In the genomic region with DNA sequence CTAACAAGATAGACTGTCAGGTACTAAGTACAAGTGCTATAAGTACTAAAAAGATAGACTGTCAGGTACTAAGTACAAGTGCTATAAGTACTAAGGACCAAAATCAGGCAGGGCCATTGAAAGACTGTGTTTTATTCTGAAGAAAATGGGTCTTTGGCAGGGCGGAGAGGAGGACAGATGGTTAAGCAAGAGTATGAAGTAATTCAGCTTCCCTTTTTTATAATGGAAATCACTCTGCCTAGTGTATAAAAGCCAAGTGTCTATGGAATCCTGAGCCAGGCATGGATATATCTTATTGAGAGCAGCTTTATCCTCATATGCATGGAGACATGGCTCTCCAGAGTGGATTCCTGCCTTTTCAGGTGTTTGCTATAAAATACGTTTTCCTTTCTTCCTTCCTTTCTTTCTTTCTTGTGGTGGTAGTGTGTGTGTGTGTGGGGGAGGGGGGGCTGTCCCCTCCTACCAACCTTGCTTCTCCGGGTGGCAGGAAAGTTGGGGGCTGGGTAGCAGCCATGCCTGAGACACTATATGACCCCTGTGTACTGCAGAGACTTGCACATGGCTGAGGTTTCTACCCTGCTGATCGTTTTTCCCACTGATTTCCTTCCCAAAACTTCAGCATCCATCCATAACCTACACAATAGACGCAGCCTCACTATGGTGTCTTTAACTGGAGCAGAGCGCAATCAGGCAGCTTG, we compare ENCODE assay signal across 14 mouse cellular contexts. TPM values are rescaled to one million over a fixed set of nuclear protein-coding genes. Genes with fewer than 3 reads are reported as not detected.
DNase-seq lines count a peak whose midpoint lies in the region; ATAC-seq and TF ChIP-seq lines count a peak whose summit lies in the region.
"Had no signal": no experiment of that assay in that cellular context is flagged by ENCODE, and none has a peak within 500 bp of the region (broad histone marks: within the 10 kb centered on the region; RNA-seq: fewer than 3 reads in every experiment).

No protein-coding gene starts in this region.

- no peak overlapping the region for H3K4me3 ChIP-seq in midbrain, embryonic 12.5 days
- no peak overlapping the region for H3K4me3 ChIP-seq in midbrain, postnatal 0 days (ENCODE audit: low read depth, low read length)
- H3K4me3 ChIP-seq in forebrain, embryonic 11.5 days (ENCODE audit: low read depth, low read length) = no peak overlapping the region
- H3K4me3 ChIP-seq in stomach, postnatal 0 days (ENCODE audit: low read depth, low read length) = no peak overlapping the region
- H3K4me3 ChIP-seq: heart, embryonic 15.5 days; hindbrain, embryonic 15.5 days; megakaryocyte, embryonic 14.5 days had no signal

- 65% methylated on average over 6 of the region's 6 CpGs for WGBS in midbrain, embryonic 12.5 days
- 55% methylated on average over 6 of the region's 6 CpGs for whole genome bisulfite sequencing in midbrain, postnatal 0 days
- whole genome bisulfite sequencing in forebrain, embryonic 11.5 days = 64% methylated on average over 6 of the region's 6 CpGs
- 77% methylated on average over 6 of the region's 6 CpGs for WGBS in stomach, postnatal 0 days

- peak; percentile 63 for DNase-seq in cerebellum, adult 9-10 months
- DNase-seq in cerebellum, postnatal 36 days = no peak
- DNase-seq in midbrain, postnatal 0 days (ENCODE audit: low spot score) = no peak
- DNase-seq in forebrain, embryonic 11.5 days (ENCODE audit: low spot score) = no peak
- DNase-seq in stomach, postnatal 0 days (ENCODE audit: low spot score) = peak; percentile 10
- DNase-seq in retina, postnatal 1 day = no peak
- DNase-seq in right cerebral cortex, postnatal 4 days = no peak
- DNase-seq: adrenal gland, postnatal 14 days; gastrocnemius, postnatal 36 days; kidney, adult 2 months had no signal

- H3K4me2 ChIP-seq in midbrain, embryonic 12.5 days (replicated peaks) = no peak overlapping the region
- no peak overlapping the region for H3K4me2 ChIP-seq in midbrain, postnatal 0 days (ENCODE audit: low read depth, low read length, poor library complexity, severe bottlenecking)
- no peak overlapping the region for H3K4me2 ChIP-seq in forebrain, embryonic 11.5 days (ENCODE audit: low read depth, low read length, severe bottlenecking)
- no peak overlapping the region for H3K4me2 ChIP-seq in stomach, postnatal 0 days (replicated peaks; ENCODE audit: low read depth)
- H3K4me2 ChIP-seq: heart, embryonic 15.5 days; hindbrain, embryonic 15.5 days had no signal

- TF ChIP-seq CTCF in midbrain, postnatal 0 days (IDR thresholded peaks at IDR 0.05) = no peak
- TF ChIP-seq CTCF in stomach, postnatal 0 days (IDR thresholded peaks at IDR 0.05; ENCODE audit: low read depth) = no peak

- H3K36me3 ChIP-seq in midbrain, embryonic 12.5 days = peaks cover 26% of the 10 kb centered on the region
- H3K36me3 ChIP-seq in midbrain, postnatal 0 days (ENCODE audit: insufficient read depth, low read length) = no peaks in the 10 kb centered on the region
- no peaks in the 10 kb centered on the region for H3K36me3 ChIP-seq in forebrain, embryonic 11.5 days (ENCODE audit: control insufficient read depth, insufficient read depth, low read length)
- H3K36me3 ChIP-seq in stomach, postnatal 0 days (ENCODE audit: control insufficient read depth, insufficient read depth, low read length) = no peaks in the 10 kb centered on the region
- H3K36me3 ChIP-seq: hindbrain, embryonic 15.5 days had no signal

- H3K4me1 ChIP-seq in midbrain, embryonic 12.5 days = peaks cover 28% of the 10 kb centered on the region
- H3K4me1 ChIP-seq in midbrain, postnatal 0 days (ENCODE audit: insufficient read depth, low read length) = peaks cover 2% of the 10 kb centered on the region; the same call in 1 of the 2 replicates
- peaks cover 6% of the 10 kb centered on the region for H3K4me1 ChIP-seq in forebrain, embryonic 11.5 days (replicated peaks; ENCODE audit: control insufficient read depth, insufficient read depth, low read length)
- no peaks in the 10 kb centered on the region; the same call in 1 of the 2 replicates for H3K4me1 ChIP-seq in stomach, postnatal 0 days (replicated peaks; ENCODE audit: control insufficient read depth, insufficient read depth)

- H3K9me3 ChIP-seq in midbrain, embryonic 12.5 days = no peaks in the 10 kb centered on the region
- H3K9me3 ChIP-seq in midbrain, postnatal 0 days (ENCODE audit: low read length) = no peaks in the 10 kb centered on the region
- H3K9me3 ChIP-seq in forebrain, embryonic 11.5 days (ENCODE audit: control insufficient read depth, low read length) = no peaks in the 10 kb centered on the region
- no peaks in the 10 kb centered on the region for H3K9me3 ChIP-seq in stomach, postnatal 0 days (ENCODE audit: control insufficient read depth, low read length)
- H3K9me3 ChIP-seq: heart, embryonic 15.5 days; hindbrain, embryonic 15.5 days; megakaryocyte, embryonic 14.5 days had no signal

- peak; percentile 70 for ATAC-seq in midbrain, embryonic 12.5 days (ENCODE audit: low FRiP score, low read depth)
- no peak for ATAC-seq in midbrain, postnatal 0 days (ENCODE audit: low FRiP score)
- 0 out of 2 replicates have a peak, but pooled peaks have one; percentile 60 for ATAC-seq in forebrain, embryonic 11.5 days (replicated peaks; ENCODE audit: low FRiP score)
- ATAC-seq in stomach, postnatal 0 days (ENCODE audit: low FRiP score, low TSS enrichment) = no peak

- no peaks in the 10 kb centered on the region for H3K27me3 ChIP-seq in midbrain, embryonic 12.5 days
- H3K27me3 ChIP-seq in midbrain, postnatal 0 days (ENCODE audit: insufficient read depth, low read length) = no peaks in the 10 kb centered on the region
- no peaks in the 10 kb centered on the region for H3K27me3 ChIP-seq in forebrain, embryonic 11.5 days (ENCODE audit: control insufficient read depth, insufficient read depth, low read length)
- H3K27me3 ChIP-seq in stomach, postnatal 0 days (ENCODE audit: control insufficient read depth, insufficient read depth, low read length) = no peaks in the 10 kb centered on the region
- H3K27me3 ChIP-seq: heart, embryonic 15.5 days; hindbrain, embryonic 15.5 days; megakaryocyte, embryonic 14.5 days had no signal

- H3K9ac ChIP-seq in midbrain, embryonic 12.5 days (replicated peaks) = no peak overlapping the region
- no peak overlapping the region for H3K9ac ChIP-seq in midbrain, postnatal 0 days (replicated peaks; ENCODE audit: low read length, poor library complexity, severe bottlenecking)
- H3K9ac ChIP-seq in forebrain, embryonic 11.5 days (ENCODE audit: low read length) = no peak overlapping the region
- H3K9ac ChIP-seq in stomach, postnatal 0 days (ENCODE audit: low read length) = no peak overlapping the region
- H3K9ac ChIP-seq: heart, embryonic 15.5 days; hindbrain, embryonic 15.5 days had no signal

- TF ChIP-seq EP300 in stomach, postnatal 0 days (optimal IDR thresholded peaks at IDR 0.05) = no peak

- H3K27ac ChIP-seq in midbrain, embryonic 12.5 days (replicated peaks) = 0 out of 2 replicates have a peak overlapping the region, but pooled peaks have one; percentile 22
- H3K27ac ChIP-seq in midbrain, postnatal 0 days (ENCODE audit: low read depth, low read length) = no peak overlapping the region
- H3K27ac ChIP-seq in forebrain, embryonic 11.5 days (ENCODE audit: low read depth, low read length) = no peak overlapping the region
- no peak overlapping the region for H3K27ac ChIP-seq in stomach, postnatal 0 days (replicated peaks)
- H3K27ac ChIP-seq: hindbrain, embryonic 15.5 days had no signal

RNA-seq across cellular contexts. Expression of a gene that starts 40.3 kb away (rescaled TPM):
- polyA plus RNA-seq in midbrain, embryonic 12.5 days (2016; fragmentation: Nextera tagmentation; extraction: Ambion mirVana) = 3.3 and 5.2 TPM in 2 replicates
- total RNA-seq in midbrain, postnatal 0 days (2014; rRNA removed) = 4.6 and 5.2 TPM in 2 replicates
- polyA plus RNA-seq in midbrain, postnatal 0 days (2015; fragmentation: Nextera tagmentation; extraction: Ambion mirVana) = 0.50 and 0.64 TPM in 2 replicates
- 2.9 and 4.4 TPM in 2 replicates for polyA plus RNA-seq in forebrain, embryonic 11.5 days (2014; fragmentation: Nextera tagmentation; extraction: Ambion mirVana)
- polyA plus RNA-seq in stomach, postnatal 0 days (2015; fragmentation: Nextera tagmentation; extraction: Ambion mirVana) = 0.76 and 0.81 TPM in 2 replicates

Comparison
In these comparisons a context has a peak if more than half of its experiments do, and no peak if none do; other contexts are left out.
1. DNase-seq: peak in cerebellum, adult 9-10 months (single experiment) and stomach, postnatal 0 days (single experiment); none in cerebellum, postnatal 36 days (0 of 2), midbrain, postnatal 0 days (single experiment), forebrain, embryonic 11.5 days (single experiment), retina, postnatal 1 day (single experiment) and right cerebral cortex, postnatal 4 days (single experiment).
2. ATAC-seq: peak in midbrain, embryonic 12.5 days (single experiment) and forebrain, embryonic 11.5 days (single experiment); none in midbrain, postnatal 0 days (single experiment) and stomach, postnatal 0 days (single experiment).